Mouse (Mus musculus) embryonic facial prominence, embryonic 14.5 days (tissue): Measurements from ENCODE around the gene Arel1. TPM values are rescaled to one million over a fixed set of nuclear protein-coding genes. Genes with fewer than 3 reads are reported as not detected.

Experiments
- ATAC-seq: fragments of 200-750 bp; cut with Nextera tagmentation; 2 replicates; pipeline ENCODE4 v1.8.0; 2017; ENCODE audit warnings: low read depth, moderate number of reproducible peaks, moderate TSS enrichment
- DNase-seq: peaks from one replicate; pipeline ENCODE4 v3.0.0-alpha.2; 2015; ENCODE audit warnings: low spot score
- H3K27ac ChIP-seq: fragments of 300-500 bp; sonication (generic); replicated peaks from 2 replicates; pipeline ENCODE4 v1.5.1; 2014; ENCODE audit warnings: low read depth, mild to moderate bottlenecking, low read length, moderate library complexity
- H3K27me3 ChIP-seq: fragments of 300-500 bp; sonication (generic); replicated peaks from 2 replicates; pipeline ENCODE4 v1.6.1; 2014; ENCODE audit warnings: low read length; ENCODE audit not compliant: control insufficient read depth, insufficient read depth
- H3K36me3 ChIP-seq: fragments of 300-500 bp; sonication (generic); 2 replicates; pipeline ENCODE4 v1.6.1; 2014; ENCODE audit warnings: low read length, mixed read lengths; ENCODE audit not compliant: control insufficient read depth, insufficient read depth
- H3K4me1 ChIP-seq: fragments of 300-500 bp; sonication (generic); 2 replicates; pipeline ENCODE4 v1.6.1; 2014; ENCODE audit warnings: antibody characterized with exemption, low read length; ENCODE audit not compliant: control insufficient read depth, insufficient read depth
- H3K4me2 ChIP-seq: fragments of 300-500 bp; sonication (generic); 2 replicates; pipeline ENCODE4 v1.6.1; 2014; ENCODE audit warnings: low read depth, mild to moderate bottlenecking, low read length, moderate library complexity, mixed read lengths
- H3K4me3 ChIP-seq: fragments of 300-500 bp; sonication (generic); 2 replicates; pipeline ENCODE4 v1.5.1; 2014; ENCODE audit warnings: low read depth, mild to moderate bottlenecking, low read length
- H3K9ac ChIP-seq: fragments of 300-500 bp; sonication (generic); 2 replicates; pipeline ENCODE4 v1.6.1; 2014; ENCODE audit warnings: low read depth, mild to moderate bottlenecking, low read length, moderate library complexity, mixed read lengths
- H3K9me3 ChIP-seq: fragments of 300-500 bp; sonication (generic); 2 replicates; pipeline ENCODE4 v1.6.1; 2016; ENCODE audit warnings: low read length; ENCODE audit not compliant: control insufficient read depth
- WGBS: fragments of 180-500 bp; shearing (Covaris S2); extraction: QIAGEN DNeasy Blood & Tissue Kit; methylation state at CpG from one replicate; pipeline ENCODE4 v1.1.7; 2014; 5-methylcytosine and 5-hydroxymethylcytosine counted together
- polyA plus RNA-seq: library from polyadenylated mRNA; unstranded; fragments of >200 nt; fragmentation: Nextera tagmentation; extraction: Ambion mirVana; gene quantifications from 2 replicates; pipeline ENCODE4 v1.2.1, GENCODE M21; 2014

The Arel1 gene
- polyA plus RNA-seq, 1 experiment from 2014 or later: 15.6 TPM

GRCm38 (mm10) chr12:84918809-84919208 is 51.9 kb downstream of the Arel1 start:
- Histone ChIP-seq H3K36me3 (peaks cover 51% of the 10 kb centered on the region), H3K9ac (no peak overlapping the region), H3K4me1 (peaks cover 17% of the 10 kb centered on the region), H3K27ac (no peak overlapping the region), H3K4me3 (no peak overlapping the region), H3K27me3 (no peaks in the 10 kb centered on the region), H3K9me3 (no peaks in the 10 kb centered on the region), H3K4me2 (no peak overlapping the region)
- no peak for DNase-seq
- 81% methylated on average over 6 of the region's 6 CpGs for WGBS
- ATAC-seq: no peak

GRCm38 (mm10) chr12:84917799-84918198 is 52.9 kb downstream of the Arel1 start:
- DNase-seq (no peak), ATAC-seq (no peak)
- H3K4me2 ChIP-seq: no peak overlapping the region
- H3K27ac ChIP-seq: no peak overlapping the region
- no peaks in the 10 kb centered on the region for H3K27me3 ChIP-seq
- H3K36me3 ChIP-seq: peaks cover 46% of the 10 kb centered on the region
- H3K4me1 ChIP-seq: peaks cover 20% of the 10 kb centered on the region
- no peak overlapping the region for H3K9ac ChIP-seq
- 79% methylated on average over 3 of the region's 3 CpGs for WGBS
- H3K4me3 ChIP-seq: no peak overlapping the region
- no peaks in the 10 kb centered on the region for H3K9me3 ChIP-seq

- 75% methylated on average over 5 of the region's 5 CpGs for WGBS
- ATAC-seq (no peak), DNase-seq (peak; percentile 27)
- Histone ChIP-seq H3K4me3 (no peak overlapping the region), H3K36me3 (peaks cover 30% of the 10 kb centered on the region; the same call in 1 of the 2 replicates), H3K9ac (no peak overlapping the region), H3K27me3 (no peaks in the 10 kb centered on the region), H3K27ac (peak overlapping the region; percentile 61; the same call in 1 of the 2 replicates), H3K4me1 (peaks cover 20% of the 10 kb centered on the region), H3K9me3 (no peaks in the 10 kb centered on the region), H3K4me2 (no peak overlapping the region)
These were observed 55.7 kb downstream of the Arel1 start for GRCm38 (mm10) chr12:84914959-84915358.

GRCm38 (mm10) chr12:84912652-84913104 is 58.0 kb downstream of the Arel1 start:
- Histone ChIP-seq H3K36me3 (peaks cover 8% of the 10 kb centered on the region; the same call in 1 of the 2 replicates), H3K27ac (no peak overlapping the region), H3K27me3 (no peaks in the 10 kb centered on the region), H3K9me3 (no peaks in the 10 kb centered on the region), H3K4me2 (no peak overlapping the region), H3K9ac (no peak overlapping the region), H3K4me3 (no peak overlapping the region), H3K4me1 (peaks cover 25% of the 10 kb centered on the region)
- ATAC-seq: no peak
- WGBS: 87% methylated on average over 4 of the region's 4 CpGs
- no peak for DNase-seq

GRCm38 (mm10) chr12:84911640-84912039 is 59.1 kb downstream of the Arel1 start:
- no peak overlapping the region for H3K4me3 ChIP-seq
- 88% methylated on average over 2 of the region's 2 CpGs for WGBS
- no peak for ATAC-seq
- no peaks in the 10 kb centered on the region for H3K36me3 ChIP-seq
- no peak overlapping the region for H3K4me2 ChIP-seq
- no peaks in the 10 kb centered on the region for H3K27me3 ChIP-seq
- no peak overlapping the region for H3K27ac ChIP-seq
- H3K4me1 ChIP-seq: peaks cover 34% of the 10 kb centered on the region
- DNase-seq: no peak
- no peaks in the 10 kb centered on the region for H3K9me3 ChIP-seq
- no peak overlapping the region for H3K9ac ChIP-seq

- H3K4me2 ChIP-seq: no peak overlapping the region
- H3K4me3 ChIP-seq: no peak overlapping the region
- H3K27me3 ChIP-seq: no peaks in the 10 kb centered on the region
- 97% methylated on average over 4 of the region's 4 CpGs for WGBS
- no peaks in the 10 kb centered on the region for H3K36me3 ChIP-seq
- DNase-seq: no peak
- H3K4me1 ChIP-seq: peaks cover 30% of the 10 kb centered on the region
- no peak overlapping the region for H3K27ac ChIP-seq
- no peak for ATAC-seq
- no peak overlapping the region for H3K9ac ChIP-seq
- H3K9me3 ChIP-seq: no peaks in the 10 kb centered on the region
These were observed 60.6 kb downstream of the Arel1 start for GRCm38 (mm10) chr12:84910066-84910465.

- peak; percentile 79 for ATAC-seq
- H3K4me2 ChIP-seq: peak overlapping the region; percentile 1; the same call in 1 of the 2 replicates
- H3K27ac ChIP-seq: peak overlapping the region; percentile 77; the same call in 1 of the 2 replicates
- H3K9ac ChIP-seq: no peak overlapping the region
- no peaks in the 10 kb centered on the region for H3K27me3 ChIP-seq
- H3K9me3 ChIP-seq: no peaks in the 10 kb centered on the region
- H3K36me3 ChIP-seq: no peaks in the 10 kb centered on the region
- no peak overlapping the region for H3K4me3 ChIP-seq
- peaks cover 14% of the 10 kb centered on the region for H3K4me1 ChIP-seq
- DNase-seq: peak; percentile 74
- whole genome bisulfite sequencing: 42% methylated on average over 9 of the region's 10 CpGs
These were observed 62.8 kb downstream of the Arel1 start for GRCm38 (mm10) chr12:84907627-84908480.

GRCm38 (mm10) chr12:84907024-84907626 is 63.6 kb downstream of the Arel1 start:
- Histone ChIP-seq H3K9ac (no peak overlapping the region), H3K27me3 (no peaks in the 10 kb centered on the region), H3K4me1 (peaks cover 14% of the 10 kb centered on the region), H3K4me2 (peak overlapping the region; percentile 1; the same call in 1 of the 2 replicates), H3K27ac (peak overlapping the region; percentile 77), H3K9me3 (no peaks in the 10 kb centered on the region), H3K4me3 (no peak overlapping the region), H3K36me3 (no peaks in the 10 kb centered on the region)
- WGBS: 16% methylated on average over 11 of the region's 12 CpGs
- DNase-seq (peak; percentile 84), ATAC-seq (peak; percentile 81)
